Mouse (Mus musculus): Measurements from ENCODE around the gene Gm16442. TPM values are rescaled to one million over a fixed set of nuclear protein-coding genes. Genes with fewer than 3 reads are reported as not detected.
"Not testable (repeated sequence)": the region's sequence is repeated elsewhere in the genome, so short reads cannot be mapped to it uniquely, and the experiment has no call there.

Gene Gm16442
- polyA plus RNA-seq (2015; fragmentation: Nextera tagmentation; extraction: Ambion mirVana): not detected in 2 replicates

DNA sequence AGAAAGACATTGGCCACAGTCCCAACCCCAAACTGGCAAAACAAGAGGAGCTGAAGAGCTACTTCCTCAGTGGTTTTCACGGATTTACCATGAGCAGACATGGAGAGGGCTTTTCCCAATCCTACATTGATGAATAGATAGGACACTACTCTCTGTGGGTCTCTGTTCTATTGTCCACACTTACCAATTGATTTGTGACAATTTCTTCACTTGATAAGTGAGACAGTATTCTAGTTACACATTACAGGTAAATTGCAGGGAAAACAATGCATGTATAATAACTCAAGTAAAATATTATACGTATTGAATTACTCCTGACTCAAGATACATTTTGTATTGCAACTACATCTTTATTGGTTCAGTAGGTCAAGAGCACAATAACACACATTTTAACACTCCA is at the start of gene Gm16442:
Gene Gm16442 (minus strand): TSS at position 101 of the 400 bp plus-strand sequence.
- H3K36me3 ChIP-seq (ENCODE audit: control insufficient read depth, insufficient read depth); ATAC-seq; H3K27ac ChIP-seq (ENCODE audit: low read depth, low read length); H3K4me3 ChIP-seq (ENCODE audit: low read depth, low read length); H3K27me3 ChIP-seq (replicated peaks; ENCODE audit: control insufficient read depth, insufficient read depth, low read length); H3K4me1 ChIP-seq (replicated peaks; ENCODE audit: control insufficient read depth, insufficient read depth, low read length); H3K9ac ChIP-seq (ENCODE audit: low read depth, low read length); H3K4me2 ChIP-seq (replicated peaks; ENCODE audit: low read depth); H3K9me3 ChIP-seq (ENCODE audit: control insufficient read depth): not testable (repeated sequence)
- WGBS: no CpG with 5 or more reads among the region's 2 CpGs

DNA sequence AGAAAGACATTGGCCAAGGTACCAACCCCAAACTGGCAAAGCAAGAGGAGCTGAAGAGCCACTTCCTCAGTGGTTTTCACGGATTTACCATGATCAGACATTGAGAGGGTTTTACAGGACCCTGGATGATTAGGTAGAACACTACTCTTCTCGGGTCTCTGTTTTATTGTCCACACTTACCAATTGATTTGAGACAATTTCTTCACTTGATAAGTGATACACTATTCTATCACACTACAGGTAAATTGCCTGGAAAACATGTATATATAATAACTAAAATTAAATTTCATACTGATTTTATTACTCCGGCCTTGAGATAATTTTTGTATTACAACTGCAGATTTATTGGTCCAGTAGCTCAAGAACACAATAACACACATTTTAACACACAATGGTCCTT is 45.9 kb upstream of the Gm16442 start, which contains the start of gene Vmn1r94:
Gene Vmn1r94 (minus strand): TSS at position 101 of the 400 bp plus-strand sequence.
- H3K4me2 ChIP-seq (replicated peaks; ENCODE audit: low read depth); H3K27me3 ChIP-seq (replicated peaks; ENCODE audit: control insufficient read depth, insufficient read depth, low read length); H3K9ac ChIP-seq (ENCODE audit: low read depth, low read length); H3K27ac ChIP-seq (ENCODE audit: low read depth, low read length); H3K4me1 ChIP-seq (replicated peaks; ENCODE audit: control insufficient read depth, insufficient read depth, low read length); H3K9me3 ChIP-seq (ENCODE audit: control insufficient read depth); H3K4me3 ChIP-seq (ENCODE audit: low read depth, low read length); H3K36me3 ChIP-seq (ENCODE audit: control insufficient read depth, insufficient read depth); ATAC-seq: not testable (repeated sequence)
- WGBS: no CpG with 5 or more reads among the region's 3 CpGs

- H3K4me3 ChIP-seq (ENCODE audit: low read depth, low read length); H3K27ac ChIP-seq (ENCODE audit: low read depth, low read length); ATAC-seq; H3K4me2 ChIP-seq (replicated peaks; ENCODE audit: low read depth); H3K9ac ChIP-seq (ENCODE audit: low read depth, low read length); H3K4me1 ChIP-seq (replicated peaks; ENCODE audit: control insufficient read depth, insufficient read depth, low read length); H3K27me3 ChIP-seq (replicated peaks; ENCODE audit: control insufficient read depth, insufficient read depth, low read length); H3K36me3 ChIP-seq (ENCODE audit: control insufficient read depth, insufficient read depth); H3K9me3 ChIP-seq (ENCODE audit: control insufficient read depth): not testable (repeated sequence)
- WGBS: no CpG with 5 or more reads among the region's 5 CpGs
These were observed 16.6 kb upstream of the Gm16442 start, which contains the start of gene Vmn1r93 for GRCm38 (mm10) chr7:20138988-20139387. Vmn1r93 (minus strand) TSS chr7:20139088.

- not testable (repeated sequence) for H3K9me3 ChIP-seq (ENCODE audit: control insufficient read depth); H3K9ac ChIP-seq (ENCODE audit: low read depth, low read length); H3K4me3 ChIP-seq (ENCODE audit: low read depth, low read length); H3K4me1 ChIP-seq (replicated peaks; ENCODE audit: control insufficient read depth, insufficient read depth, low read length); H3K36me3 ChIP-seq (ENCODE audit: control insufficient read depth, insufficient read depth); H3K4me2 ChIP-seq (replicated peaks; ENCODE audit: low read depth); H3K27me3 ChIP-seq (replicated peaks; ENCODE audit: control insufficient read depth, insufficient read depth, low read length); H3K27ac ChIP-seq (ENCODE audit: low read depth, low read length); ATAC-seq
- 77% methylated on average over 5 of the region's 5 CpGs for WGBS
These were observed 23.0 kb downstream of the Gm16442 start, which contains the start of gene Vmn1r91 for GRCm38 (mm10) chr7:20099380-20099779. Vmn1r91 (plus strand) TSS chr7:20099680.

DNA sequence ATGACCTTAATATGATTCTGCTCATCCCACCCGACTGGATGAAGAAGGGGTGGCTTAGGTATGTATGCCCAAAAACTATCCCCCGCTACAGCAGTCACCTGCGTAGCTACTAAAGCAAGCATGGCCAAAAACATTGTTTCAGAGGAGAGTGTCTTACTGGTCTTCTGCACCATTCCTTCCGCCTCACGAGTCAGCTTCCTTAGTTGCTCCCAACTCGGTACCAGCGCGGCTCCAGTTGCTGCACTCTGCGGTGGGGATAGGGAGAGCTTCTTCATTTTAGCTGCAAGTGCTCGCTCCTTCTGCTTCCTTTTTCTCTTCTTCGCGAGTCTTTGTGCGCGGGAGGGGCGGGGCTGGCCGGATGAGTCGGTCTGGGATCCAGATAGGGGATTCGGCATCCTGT is 44.3 kb downstream of the Gm16442 start:
- not testable (repeated sequence) for H3K36me3 ChIP-seq (ENCODE audit: control insufficient read depth, insufficient read depth); H3K4me3 ChIP-seq (ENCODE audit: low read depth, low read length); H3K27me3 ChIP-seq (replicated peaks; ENCODE audit: control insufficient read depth, insufficient read depth, low read length); H3K27ac ChIP-seq (ENCODE audit: low read depth, low read length); ATAC-seq; H3K4me2 ChIP-seq (replicated peaks; ENCODE audit: low read depth); H3K9me3 ChIP-seq (ENCODE audit: control insufficient read depth); H3K4me1 ChIP-seq (replicated peaks; ENCODE audit: control insufficient read depth, insufficient read depth, low read length); H3K9ac ChIP-seq (ENCODE audit: low read depth, low read length)
- WGBS: 69% methylated on average over 18 of the region's 18 CpGs

Other genes with a start within 250 kb of the Gm16442 start
- not detected in 2 replicates for gene Ceacam19, start 234.6 kb downstream of the Gm16442 start, polyA plus RNA-seq (2015; fragmentation: Nextera tagmentation; extraction: Ambion mirVana)
- 8.9 and 10.7 TPM in 2 replicates for gene Pvr, start 201.4 kb downstream of the Gm16442 start, polyA plus RNA-seq (2015; fragmentation: Nextera tagmentation; extraction: Ambion mirVana)
- 171 and 189 TPM in 2 replicates for gene Igsf23, start 171.8 kb downstream of the Gm16442 start, polyA plus RNA-seq (2015; fragmentation: Nextera tagmentation; extraction: Ambion mirVana)
- gene Ceacam20, start 157.2 kb downstream of the Gm16442 start, polyA plus RNA-seq (2015; fragmentation: Nextera tagmentation; extraction: Ambion mirVana): 36.1 and 39.7 TPM in 2 replicates
- 1.9 and 2.7 TPM in 2 replicates for gene Nlrp9b, start 131.1 kb downstream of the Gm16442 start, polyA plus RNA-seq (2015; fragmentation: Nextera tagmentation; extraction: Ambion mirVana)
- not detected in 2 replicates for gene Vmn1r91, start 22.9 kb downstream of the Gm16442 start, polyA plus RNA-seq (2015; fragmentation: Nextera tagmentation; extraction: Ambion mirVana)
- not detected in 2 replicates for gene Vmn1r93, start 16.5 kb upstream of the Gm16442 start, polyA plus RNA-seq (2015; fragmentation: Nextera tagmentation; extraction: Ambion mirVana)
- gene Vmn1r94, start 45.8 kb upstream of the Gm16442 start, polyA plus RNA-seq (2015; fragmentation: Nextera tagmentation; extraction: Ambion mirVana): not detected in 2 replicates
- not detected in 2 replicates for gene Vmn1r95, start 71.1 kb upstream of the Gm16442 start, polyA plus RNA-seq (2015; fragmentation: Nextera tagmentation; extraction: Ambion mirVana)
- not detected in 2 replicates for gene Gm6164, start 83.0 kb upstream of the Gm16442 start, polyA plus RNA-seq (2015; fragmentation: Nextera tagmentation; extraction: Ambion mirVana)
- gene Gm4498, start 111.2 kb upstream of the Gm16442 start, polyA plus RNA-seq (2015; fragmentation: Nextera tagmentation; extraction: Ambion mirVana): not detected in 2 replicates
- gene Gm5890, start 140.3 kb upstream of the Gm16442 start, polyA plus RNA-seq (2015; fragmentation: Nextera tagmentation; extraction: Ambion mirVana): not detected in 2 replicates
- not detected in 2 replicates for gene Gm4133, start 211.5 kb upstream of the Gm16442 start, polyA plus RNA-seq (2015; fragmentation: Nextera tagmentation; extraction: Ambion mirVana)

Data from intestine, postnatal 0 days (tissue).